Mouse (Mus musculus) adrenal gland, adult 2 months (tissue): ENCODE measurements at regions not wholly inside any gene's neighbourhood (a gene's known extent, or its start where the extent isn't known, plus 50 kb on each side); places are given as distances from the start of the nearest gene placed in this dataset.

Source experiments
- DNase-seq: peaks from one replicate; pipeline ENCODE4 v3.0.0; 2021

DNA sequence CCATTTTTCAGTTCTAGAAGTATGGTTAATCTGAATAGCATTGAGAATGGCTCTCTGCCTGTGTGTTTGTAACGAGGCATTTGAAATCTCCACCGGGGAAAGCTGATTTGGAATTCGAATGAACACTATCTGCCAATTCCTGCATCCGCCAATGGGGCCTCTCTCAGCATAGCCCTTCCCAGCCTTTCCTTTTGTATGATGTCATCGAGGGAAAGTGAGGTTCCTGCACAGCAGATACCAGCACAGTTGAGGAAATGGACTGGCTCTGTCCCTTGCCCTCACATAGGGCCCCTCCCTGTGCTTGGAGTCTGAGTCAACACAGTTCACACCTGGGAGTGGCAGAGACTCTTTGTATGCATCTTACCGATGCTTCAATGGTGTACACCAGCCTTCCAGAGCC lies 253.0 kb downstream of the Bcor start:
- no peak for DNase-seq

- no peak for DNase-seq
Measured at GRCm38 (mm10) chrX:11915984-11916383, 244.2 kb downstream of the Bcor start.

GRCm38 (mm10) chrX:11920231-11920630 lies 239.9 kb downstream of the Bcor start:
- DNase-seq, result peak; percentile 24

DNA sequence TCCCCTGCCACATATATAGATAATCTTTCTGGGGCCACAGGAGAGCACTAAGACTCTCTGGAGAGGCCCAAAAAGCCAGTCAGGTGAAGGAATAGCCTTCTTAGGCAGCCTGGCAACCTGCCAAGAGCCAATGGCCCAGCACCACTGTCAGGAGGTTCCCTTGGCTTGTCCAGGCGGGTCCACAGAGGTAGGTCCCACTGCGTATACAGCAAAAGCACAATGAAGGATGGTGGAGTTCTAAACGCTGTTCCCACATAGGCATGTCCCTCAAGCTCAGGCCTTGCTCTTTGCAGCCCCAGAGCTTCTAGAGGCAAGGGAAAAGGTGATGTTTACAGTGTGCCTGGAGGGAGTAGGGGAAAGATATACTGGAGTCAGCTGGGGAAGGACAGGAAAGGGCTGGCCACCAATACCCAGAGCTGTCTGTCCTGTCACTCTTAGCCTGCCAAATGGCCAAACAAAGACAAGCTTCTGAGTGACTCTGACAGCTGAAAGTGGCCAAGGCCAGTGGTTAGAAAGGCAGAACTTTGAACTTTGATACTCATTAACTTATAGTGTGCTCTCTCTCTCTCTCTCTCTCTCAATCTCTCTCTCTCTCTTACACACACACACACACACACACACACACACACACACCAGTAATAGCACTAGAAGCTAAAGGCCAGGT lies 235.4 kb downstream of the Bcor start:
- DNase-seq, result no peak

DNA sequence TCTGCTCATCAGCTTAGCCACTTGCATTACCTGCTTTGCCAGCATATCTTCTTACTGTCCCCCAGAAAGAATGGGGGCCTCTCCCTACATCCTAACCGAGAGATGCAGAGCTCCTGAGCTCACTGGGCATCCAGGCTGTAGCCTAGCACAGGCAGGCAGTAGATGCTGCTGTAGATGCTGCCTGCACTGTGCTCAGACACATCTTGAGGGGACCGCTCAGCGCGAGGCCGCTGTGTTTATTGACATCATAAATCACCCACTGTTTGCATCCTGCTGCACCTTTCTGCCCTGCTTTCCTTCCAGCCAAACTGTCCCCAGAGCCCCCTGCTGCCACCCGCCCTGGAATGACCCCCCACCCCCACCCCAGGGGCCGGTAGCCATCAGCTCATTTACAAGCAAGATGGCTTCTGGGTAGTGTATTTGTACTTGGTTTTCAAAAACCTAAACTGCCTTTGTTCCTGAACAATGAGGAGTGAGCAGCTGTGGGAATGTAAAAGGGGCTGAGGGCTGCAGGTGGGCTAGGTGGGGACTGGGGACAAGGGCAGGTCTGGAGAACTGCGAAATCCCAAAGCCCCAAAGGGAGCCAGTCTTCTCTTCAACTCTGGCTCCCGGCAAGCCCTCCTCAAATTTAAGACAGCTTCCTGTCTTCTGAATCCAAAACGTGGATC lies 233.2 kb downstream of the Bcor start:
- no peak for DNase-seq

GRCm38 (mm10) chrX:11929448-11929847 lies 230.7 kb downstream of the Bcor start:
- DNase-seq, result no peak

DNA sequence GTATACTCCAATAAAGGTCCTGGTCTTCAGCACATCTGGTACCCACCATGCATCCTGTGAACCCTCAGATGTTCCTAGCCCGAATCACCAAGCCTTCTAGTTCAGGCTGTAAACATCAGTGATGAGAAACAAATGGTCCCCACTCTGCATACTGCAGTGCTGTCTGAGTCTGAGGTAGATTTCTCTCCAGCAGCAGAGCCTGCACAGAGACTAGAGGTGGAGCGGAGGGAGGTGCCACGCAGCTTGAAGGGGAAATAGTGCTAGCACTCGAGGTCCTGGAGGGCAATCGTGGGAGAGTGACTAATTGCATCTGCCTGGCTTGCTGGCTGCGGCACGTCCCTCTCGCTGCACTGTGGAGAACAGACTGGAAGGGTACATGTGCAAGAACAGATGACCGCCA lies 228.7 kb downstream of the Bcor start:
- DNase-seq, result no peak

DNA sequence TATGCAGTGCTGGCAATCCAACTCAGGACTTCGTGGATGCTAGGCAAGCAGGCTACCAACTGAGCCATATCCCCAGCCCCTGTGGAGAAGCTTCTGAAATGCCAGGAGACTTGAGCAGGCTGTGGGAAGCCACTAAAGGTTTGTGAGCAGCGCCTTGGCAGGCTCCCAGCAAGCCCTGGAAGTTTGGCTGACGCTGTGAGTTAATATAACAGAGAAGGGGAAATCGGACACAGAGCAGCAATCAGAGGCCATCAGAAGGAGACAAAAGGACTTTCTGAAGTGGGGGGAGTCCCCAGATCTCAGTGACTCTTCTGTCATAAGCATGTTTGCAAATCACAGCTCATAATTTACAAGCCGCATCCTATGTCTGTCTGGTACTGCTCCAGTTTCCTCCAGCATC lies 224.8 kb downstream of the Bcor start:
- DNase-seq, result peak; percentile 39

DNA sequence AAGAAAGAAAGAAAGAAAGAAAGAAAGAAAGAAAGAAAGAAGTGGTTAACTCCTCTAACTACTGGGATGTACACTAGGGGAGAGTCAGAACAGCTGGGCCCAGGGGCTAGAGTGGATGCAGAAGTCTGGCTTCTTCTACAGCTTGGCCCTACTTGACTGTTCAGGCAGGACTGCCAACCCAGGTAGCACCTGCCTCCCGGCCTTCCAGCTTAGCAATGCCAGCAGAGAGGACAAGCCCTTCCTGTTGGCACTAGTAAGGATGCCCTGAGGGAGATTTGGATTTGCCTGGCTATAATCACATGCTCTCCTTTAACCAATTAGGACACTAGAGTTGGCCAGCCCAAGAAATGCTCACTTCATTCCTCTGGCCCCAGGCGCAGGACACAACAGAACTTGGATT lies 219.9 kb downstream of the Bcor start:
- no peak for DNase-seq

- DNase-seq, result peak; percentile 31
Measured at GRCm38 (mm10) chrX:11943367-11943766, 216.8 kb downstream of the Bcor start.

- DNase-seq, result no peak
Measured at GRCm38 (mm10) chrX:11944574-11944973, 215.6 kb downstream of the Bcor start.

GRCm38 (mm10) chrX:11945280-11945679 lies 214.9 kb downstream of the Bcor start:
- no peak for DNase-seq

GRCm38 (mm10) chrX:11952193-11952592 lies 208.0 kb downstream of the Bcor start:
- DNase-seq, result peak; percentile 89

DNA sequence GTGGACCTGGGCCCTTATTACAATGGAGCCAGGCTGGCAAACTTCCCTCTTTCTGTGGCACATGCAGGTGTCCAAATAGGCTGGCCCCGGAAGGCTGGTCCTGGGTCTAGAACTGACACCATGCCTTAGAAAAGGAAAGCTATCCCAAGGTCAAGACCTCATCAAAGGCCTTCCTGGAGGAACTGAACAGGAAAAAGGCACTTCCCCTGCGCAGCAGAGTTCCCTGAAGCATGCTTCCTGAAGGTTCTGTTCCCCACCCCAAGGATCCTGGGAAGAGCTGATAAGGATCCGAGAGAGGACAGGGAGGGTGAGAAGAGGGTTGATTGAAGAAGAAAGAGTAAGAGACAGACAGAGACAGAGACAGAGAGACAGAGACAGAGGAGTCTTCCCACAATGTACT lies 204.0 kb downstream of the Bcor start:
- DNase-seq, result peak; percentile 24

- no peak for DNase-seq
Measured at GRCm38 (mm10) chrX:11957011-11957410, 203.1 kb downstream of the Bcor start.

- DNase-seq, result no peak
Measured at GRCm38 (mm10) chrX:11959871-11960552, 200.1 kb downstream of the Bcor start.

- no peak for DNase-seq
Measured at GRCm38 (mm10) chrX:11961350-11961749, 198.8 kb downstream of the Bcor start.

DNA sequence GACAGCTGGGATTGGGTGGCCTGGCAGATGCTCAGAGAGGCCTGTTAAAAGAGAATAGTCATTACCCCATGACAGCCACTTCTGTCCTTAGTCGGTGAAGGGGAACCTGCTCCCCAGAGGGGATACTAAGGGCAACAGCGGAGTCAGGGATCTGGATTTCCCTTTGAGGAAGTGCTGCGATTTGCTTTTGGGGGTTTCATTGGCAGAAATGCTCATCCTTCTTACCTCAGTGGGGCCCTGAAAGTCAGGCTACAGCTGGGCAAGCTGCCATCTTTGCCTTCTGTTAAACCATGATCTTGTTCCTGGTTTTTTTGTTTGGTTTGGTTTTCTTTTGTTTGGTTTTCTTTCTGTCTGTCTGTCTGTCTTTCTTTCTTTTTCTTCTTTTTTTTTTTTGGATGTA lies 195.7 kb downstream of the Bcor start:
- no peak for DNase-seq

- no peak for DNase-seq
Measured at GRCm38 (mm10) chrX:11978679-11979078, 181.5 kb downstream of the Bcor start.

DNA sequence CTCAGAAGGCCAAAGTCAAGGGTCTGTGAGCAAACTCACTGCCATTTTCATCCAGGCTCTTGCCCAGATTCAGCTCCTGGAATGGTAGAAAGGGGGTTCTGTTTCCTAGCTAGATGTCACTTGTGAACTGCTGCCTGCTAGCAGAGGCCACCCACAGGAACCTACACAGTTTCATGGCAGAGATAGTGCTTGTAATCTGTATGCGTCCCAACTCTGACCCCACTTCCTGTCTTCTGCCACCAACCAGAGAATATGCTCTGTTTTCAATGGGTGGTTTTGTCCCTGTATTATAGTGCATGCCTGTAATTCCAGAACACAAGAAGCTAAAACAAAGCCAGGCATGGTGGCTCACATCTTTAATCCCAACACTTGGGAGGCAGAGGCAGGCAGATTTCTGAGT lies 176.9 kb downstream of the Bcor start:
- no peak for DNase-seq
